ENCODE assay signal across 26 mouse cellular contexts in the genomic region with DNA sequence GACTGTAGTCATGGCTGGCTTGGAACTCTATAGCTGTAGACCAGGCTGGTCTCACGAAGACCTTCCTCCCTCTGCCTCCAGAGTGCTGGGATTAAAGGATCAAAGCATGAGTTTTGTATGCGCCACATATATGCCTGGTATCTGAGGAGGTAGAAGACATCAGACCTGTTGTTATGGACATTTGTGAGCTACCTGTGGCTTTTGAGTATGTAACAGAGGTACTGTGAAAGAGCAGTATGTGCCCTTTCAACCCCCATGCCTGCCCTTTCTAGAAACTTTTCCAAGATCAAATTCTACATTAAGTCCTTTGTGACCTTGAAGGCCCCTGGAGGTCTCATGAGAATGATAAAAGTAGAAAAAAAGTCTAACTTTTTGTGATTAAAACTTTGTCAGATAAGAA. TPM values are rescaled to one million over a fixed set of nuclear protein-coding genes. Genes with fewer than 3 reads are reported as not detected.
"Had no signal": no experiment of that assay in that cellular context is flagged by ENCODE, and none has a peak within 500 bp of the region (broad histone marks: within the 10 kb centered on the region; RNA-seq: fewer than 3 reads in every experiment).

No protein-coding gene starts in this region.

- H3K9me3 ChIP-seq: midbrain, embryonic 13.5 days; midbrain, embryonic 15.5 days; neural tube, embryonic 13.5 days; neural tube, embryonic 15.5 days had no signal

- H3K9ac ChIP-seq: lung, embryonic 14.5 days; midbrain, embryonic 13.5 days; midbrain, embryonic 15.5 days; neural tube, embryonic 13.5 days; neural tube, embryonic 15.5 days had no signal

- H3K36me3 ChIP-seq: midbrain, embryonic 13.5 days; midbrain, embryonic 15.5 days; neural tube, embryonic 13.5 days; neural tube, embryonic 15.5 days had no signal

- H3K4me2 ChIP-seq: lung, embryonic 14.5 days; midbrain, embryonic 11.5 days; midbrain, embryonic 13.5 days; midbrain, embryonic 15.5 days; neural tube, embryonic 13.5 days; neural tube, embryonic 15.5 days had no signal

- ATAC-seq: midbrain, embryonic 13.5 days; midbrain, embryonic 15.5 days had no signal

- H3K4me1 ChIP-seq: megakaryocyte, embryonic 14.5 days; midbrain, embryonic 13.5 days; midbrain, embryonic 15.5 days; neural tube, embryonic 13.5 days; neural tube, embryonic 15.5 days had no signal

- H3K27me3 ChIP-seq: megakaryocyte, embryonic 14.5 days; midbrain, embryonic 13.5 days; midbrain, embryonic 15.5 days; neural tube, embryonic 13.5 days; neural tube, embryonic 15.5 days had no signal

- H3K27ac ChIP-seq: macrophage; midbrain, embryonic 13.5 days; midbrain, embryonic 15.5 days; neural tube, embryonic 13.5 days; neural tube, embryonic 15.5 days had no signal

- DNase-seq: lung, adult 18-20 months; lung, embryonic 14.5 days; lung, postnatal 10 days; retina, postnatal 1 day; right cerebral cortex, adult 18-20 months; right cerebral cortex, postnatal 25 days; right cerebral cortex, postnatal 4 days; spleen, adult 18-20 months; thymus, adult 18-20 months; thymus, postnatal 14 days; thymus, postnatal 36 days had no signal

- H3K4me3 ChIP-seq: megakaryocyte, embryonic 14.5 days; midbrain, embryonic 13.5 days; midbrain, embryonic 15.5 days; myocyte; neural tube, embryonic 13.5 days; neural tube, embryonic 15.5 days had no signal

RNA-seq across cellular contexts. Expression of a gene that starts 8.7 kb away (rescaled TPM):
- total RNA-seq: megakaryocyte progenitor cell, adult 5-6 weeks had no signal
- polyA plus RNA-seq: lung, embryonic 14.5 days; lung, embryonic 16.5 days; macrophage; midbrain, embryonic 11.5 days; midbrain, embryonic 13.5 days; midbrain, embryonic 15.5 days; myocyte; neural tube, embryonic 11.5 days; neural tube, embryonic 13.5 days; neural tube, embryonic 15.5 days; small intestine, adult 2 months; stomach, embryonic 14.5 days; stomach, embryonic 16.5 days; thymus, postnatal 0 days had no signal

RNA-seq across cellular contexts. Expression of a gene that starts 16.6 kb away (rescaled TPM):
- total RNA-seq: megakaryocyte progenitor cell, adult 5-6 weeks had no signal
- polyA plus RNA-seq: lung, embryonic 14.5 days; lung, embryonic 16.5 days; macrophage; midbrain, embryonic 11.5 days; midbrain, embryonic 13.5 days; midbrain, embryonic 15.5 days; myocyte; neural tube, embryonic 11.5 days; neural tube, embryonic 13.5 days; neural tube, embryonic 15.5 days; small intestine, adult 2 months; stomach, embryonic 14.5 days; stomach, embryonic 16.5 days; thymus, postnatal 0 days had no signal

RNA-seq across cellular contexts. Expression of a gene that starts 18.2 kb away (rescaled TPM):
- total RNA-seq: megakaryocyte progenitor cell, adult 5-6 weeks had no signal
- polyA plus RNA-seq: lung, embryonic 14.5 days; lung, embryonic 16.5 days; macrophage; midbrain, embryonic 11.5 days; midbrain, embryonic 13.5 days; midbrain, embryonic 15.5 days; myocyte; neural tube, embryonic 11.5 days; neural tube, embryonic 13.5 days; neural tube, embryonic 15.5 days; small intestine, adult 2 months; stomach, embryonic 14.5 days; stomach, embryonic 16.5 days; thymus, postnatal 0 days had no signal

RNA-seq across cellular contexts. Expression of a gene that starts 30.3 kb away (rescaled TPM):
- total RNA-seq: megakaryocyte progenitor cell, adult 5-6 weeks had no signal
- polyA plus RNA-seq: lung, embryonic 14.5 days; lung, embryonic 16.5 days; macrophage; midbrain, embryonic 11.5 days; midbrain, embryonic 13.5 days; midbrain, embryonic 15.5 days; myocyte; neural tube, embryonic 11.5 days; neural tube, embryonic 13.5 days; neural tube, embryonic 15.5 days; small intestine, adult 2 months; stomach, embryonic 14.5 days; stomach, embryonic 16.5 days; thymus, postnatal 0 days had no signal

RNA-seq across cellular contexts. Expression of a gene that starts 58.7 kb away (rescaled TPM):
- total RNA-seq: megakaryocyte progenitor cell, adult 5-6 weeks had no signal
- polyA plus RNA-seq: lung, embryonic 14.5 days; lung, embryonic 16.5 days; macrophage; midbrain, embryonic 11.5 days; midbrain, embryonic 13.5 days; midbrain, embryonic 15.5 days; myocyte; neural tube, embryonic 11.5 days; neural tube, embryonic 13.5 days; neural tube, embryonic 15.5 days; small intestine, adult 2 months; stomach, embryonic 14.5 days; stomach, embryonic 16.5 days; thymus, postnatal 0 days had no signal
